ENCODE assay signal across 26 mouse cellular contexts in the genomic region with DNA sequence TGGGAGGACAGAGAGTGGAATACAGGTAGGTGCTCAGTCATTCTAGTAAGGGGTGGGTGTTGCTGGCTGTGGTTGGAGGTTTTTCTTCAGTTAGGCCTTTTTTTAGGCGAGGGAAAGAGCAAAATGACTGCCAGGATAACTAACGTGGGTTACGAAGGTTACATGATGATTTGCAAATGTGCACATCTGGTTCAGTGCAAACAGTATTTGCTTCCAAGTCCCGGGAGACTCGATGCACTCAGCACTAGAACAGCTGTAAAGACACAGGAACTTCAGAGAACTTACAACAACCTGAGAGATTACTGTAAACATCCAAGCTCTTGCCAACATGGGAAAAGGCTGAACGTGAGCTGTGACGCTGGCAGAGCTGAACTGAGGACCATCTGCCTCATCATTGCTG.
A peak's percentile ranks its signal among the peaks of the same experiment; 100 is the strongest.
DNase-seq lines count a peak whose midpoint lies in the region; ATAC-seq lines count a peak whose summit lies in the region.
"Had no signal": no experiment of that assay in that cellular context is flagged by ENCODE, and none has a peak within 500 bp of the region (broad histone marks: within the 10 kb centered on the region; RNA-seq: fewer than 3 reads in every experiment).

No protein-coding gene starts in this region.

- H3K27me3 ChIP-seq in embryonic facial prominence, embryonic 11.5 days (ENCODE audit: control insufficient read depth, insufficient read depth, low read length): no peaks in the 10 kb centered on the region
- H3K27me3 ChIP-seq in embryonic facial prominence, embryonic 10.5 days (replicated peaks; ENCODE audit: low read depth, poor library complexity, severe bottlenecking): no peaks in the 10 kb centered on the region
- H3K27me3 ChIP-seq: kidney, embryonic 15.5 days; limb, embryonic 12.5 days; liver, embryonic 15.5 days had no signal

- intact Hi-C loops in heart, postnatal 10 days (cut with DNase I): no loop called here

- peak; percentile 19 for DNase-seq in embryonic facial prominence, embryonic 11.5 days (ENCODE audit: low spot score)
- DNase-seq in embryonic facial prominence, embryonic 10.5 days (ENCODE audit: low spot score): no peak
- DNase-seq in heart, postnatal 10 days: peak; percentile 14 to 17
- DNase-seq in heart, postnatal 4 days: no peak
- peak; percentile 45 for DNase-seq in brain, adult 2 months (ENCODE audit: low read depth, low spot score)
- DNase-seq in Muller cell, postnatal 12 days (ENCODE audit: inconsistent ontology term): no peak
- no peak for DNase-seq in ovary, postnatal 36 days (ENCODE audit: low spot score)
- DNase-seq: adrenal gland, adult 2 months; adrenal gland, postnatal 36 days; cerebellum, adult 11 months; cerebellum, adult 9-10 months; gastrocnemius, postnatal 10 days; kidney, adult 18-20 months; kidney, postnatal 25 days; lung, embryonic 14.5 days; lung, postnatal 14 days; midbrain, embryonic 14.5 days; right cerebral cortex, postnatal 25 days; spleen, adult 18-20 months; thymus, postnatal 14 days had no signal

- H3K36me3 ChIP-seq in embryonic facial prominence, embryonic 11.5 days (replicated peaks; ENCODE audit: control insufficient read depth, insufficient read depth, low read depth, low read length): no peaks in the 10 kb centered on the region
- no peaks in the 10 kb centered on the region for H3K36me3 ChIP-seq in embryonic facial prominence, embryonic 10.5 days (replicated peaks)
- H3K36me3 ChIP-seq: kidney, embryonic 15.5 days; limb, embryonic 12.5 days; liver, embryonic 15.5 days had no signal

- H3K4me3 ChIP-seq in embryonic facial prominence, embryonic 11.5 days (ENCODE audit: low read depth, low read length): no peak overlapping the region
- no peak overlapping the region for H3K4me3 ChIP-seq in embryonic facial prominence, embryonic 10.5 days
- H3K4me3 ChIP-seq: kidney, embryonic 15.5 days; limb, embryonic 12.5 days; liver, embryonic 15.5 days had no signal

- no peaks in the 10 kb centered on the region for H3K9me3 ChIP-seq in embryonic facial prominence, embryonic 11.5 days (replicated peaks; ENCODE audit: control insufficient read depth, low read length)
- H3K9me3 ChIP-seq in embryonic facial prominence, embryonic 10.5 days: no peaks in the 10 kb centered on the region
- H3K9me3 ChIP-seq: kidney, embryonic 15.5 days; limb, embryonic 12.5 days; liver, embryonic 15.5 days had no signal

- H3K4me1 ChIP-seq in embryonic facial prominence, embryonic 11.5 days (ENCODE audit: control insufficient read depth, insufficient read depth, low read length): no peaks in the 10 kb centered on the region
- peaks cover 13% of the 10 kb centered on the region for H3K4me1 ChIP-seq in embryonic facial prominence, embryonic 10.5 days
- H3K4me1 ChIP-seq: kidney, embryonic 15.5 days; limb, embryonic 12.5 days; liver, embryonic 15.5 days had no signal

- 51% methylated on average over 7 of the region's 7 CpGs for WGBS in embryonic facial prominence, embryonic 11.5 days
- WGBS in embryonic facial prominence, embryonic 10.5 days: 63% methylated on average over 7 of the region's 7 CpGs

- H3K27ac ChIP-seq in embryonic facial prominence, embryonic 11.5 days (replicated peaks; ENCODE audit: low read depth, low read length): no peak overlapping the region
- no peak overlapping the region for H3K27ac ChIP-seq in embryonic facial prominence, embryonic 10.5 days (replicated peaks)
- H3K27ac ChIP-seq: kidney, embryonic 15.5 days; limb, embryonic 12.5 days; liver, embryonic 15.5 days had no signal

- H3K9ac ChIP-seq in embryonic facial prominence, embryonic 11.5 days (replicated peaks; ENCODE audit: low read length): no peak overlapping the region
- H3K9ac ChIP-seq: kidney, embryonic 15.5 days; limb, embryonic 12.5 days; liver, embryonic 15.5 days; lung, embryonic 14.5 days had no signal

- no peak for ATAC-seq in embryonic facial prominence, embryonic 11.5 days (replicated peaks; ENCODE audit: insufficient number of reproducible peaks, low FRiP score, low TSS enrichment, low read depth)
- ATAC-seq: forebrain, embryonic 14.5 days; hindbrain, embryonic 16.5 days had no signal

- no peak overlapping the region for H3K4me2 ChIP-seq in embryonic facial prominence, embryonic 11.5 days (ENCODE audit: low read depth, low read length)
- H3K4me2 ChIP-seq: heart, embryonic 11.5 days; kidney, embryonic 15.5 days; limb, embryonic 12.5 days; liver, embryonic 15.5 days; lung, embryonic 14.5 days had no signal

Comparison
In these comparisons a context has a peak if more than half of its experiments do, and no peak if none do; other contexts are left out.
1. DNase-seq: peak in embryonic facial prominence, embryonic 11.5 days (single experiment), heart, postnatal 10 days (2 of 2) and brain, adult 2 months (single experiment); none in embryonic facial prominence, embryonic 10.5 days (single experiment), heart, postnatal 4 days (single experiment), Muller cell, postnatal 12 days (single experiment) and ovary, postnatal 36 days (single experiment).